8 mouse cellular contexts compared by ENCODE assay signal in the genomic region with DNA sequence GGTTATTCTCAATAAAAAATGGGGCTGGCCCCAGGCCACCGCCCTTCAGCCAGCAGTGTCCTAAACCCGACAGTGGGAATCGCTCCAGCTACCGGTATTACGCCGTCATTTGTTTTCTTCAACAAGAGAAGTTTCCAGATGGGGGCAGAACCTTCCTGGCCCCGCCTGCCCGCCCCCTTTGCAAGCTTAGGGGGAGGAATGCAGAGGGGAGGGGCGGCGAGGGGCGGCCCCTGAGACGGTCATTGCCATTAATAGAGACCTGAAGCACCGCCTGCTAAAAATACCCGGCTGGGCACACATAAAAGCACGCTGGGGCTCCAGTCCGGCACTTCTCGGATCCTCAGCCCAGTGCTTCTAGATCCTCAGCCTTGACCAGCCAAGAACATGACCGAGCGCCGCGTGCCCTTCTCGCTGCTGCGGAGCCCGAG. TPM values are rescaled to one million over a fixed set of nuclear protein-coding genes. Genes with fewer than 3 reads are reported as not detected.
DNase-seq lines count a peak whose midpoint lies in the region; ATAC-seq and TF ChIP-seq lines count a peak whose summit lies in the region.

A gene (plus strand): TSS at position 245 of the 428 bp plus-strand sequence.

- DNase-seq in spleen, adult 18-20 months, result peak; percentile 37 to 39
- DNase-seq in spleen, postnatal 14 days (ENCODE audit: low spot score in 2 of 2), result no peak
- DNase-seq in kidney, postnatal 10 days, result peak; percentile 86
- DNase-seq in lung, postnatal 14 days, result peak; percentile 87
- no peak for DNase-seq in spleen, postnatal 4 days (ENCODE audit: low spot score in 2 of 2)

- H3K4me3 ChIP-seq in embryonic fibroblast, embryonic 13.5 days (ENCODE audit: insufficient read depth, low read length), result peak within 1 kb of the TSS; percentile 68
- peak within 1 kb of the TSS; percentile 69 to 71 for H3K4me3 ChIP-seq in heart, embryonic 14.5 days (ENCODE audit: control insufficient read depth in 1 of 2, insufficient read depth in 1 of 2, low read depth in 1 of 2, low read length in 2 of 2)
- H3K4me3 ChIP-seq in stomach, embryonic 15.5 days (replicated peaks), result peak within 1 kb of the TSS; percentile 47

- WGBS in heart, embryonic 14.5 days, result under 1% methylated on average over 21 of the region's 24 CpGs
- WGBS in stomach, embryonic 15.5 days, result 2% methylated on average over 24 of the region's 24 CpGs

- peak within 1 kb of the TSS; percentile 95 for H3K9ac ChIP-seq in heart, embryonic 14.5 days (ENCODE audit: low read length)
- peak within 1 kb of the TSS; percentile 32 for H3K9ac ChIP-seq in stomach, embryonic 15.5 days

- no peaks in the 10 kb centered on the region for H3K27me3 ChIP-seq in heart, embryonic 14.5 days (ENCODE audit: control insufficient read depth, insufficient read depth, low read length)
- peaks cover 6% of the 10 kb centered on the region for H3K27me3 ChIP-seq in stomach, embryonic 15.5 days (replicated peaks)

- H3K4me1 ChIP-seq in embryonic fibroblast, embryonic 13.5 days (ENCODE audit: control insufficient read depth, insufficient read depth, low read length), result peaks cover 2% of the 10 kb centered on the region; the same call in 1 of the 2 replicates
- peaks cover 0 to 3% of the 10 kb centered on the region in 2 experiments; a peak in 2 of 4 replicates for H3K4me1 ChIP-seq in heart, embryonic 14.5 days (ENCODE audit: control insufficient read depth in 2 of 2, insufficient read depth in 2 of 2, low read length in 2 of 2)
- H3K4me1 ChIP-seq in stomach, embryonic 15.5 days, result peaks cover 11% of the 10 kb centered on the region

- H3K9me3 ChIP-seq in heart, embryonic 14.5 days (ENCODE audit: control insufficient read depth, low read length), result no peaks in the 10 kb centered on the region
- no peaks in the 10 kb centered on the region for H3K9me3 ChIP-seq in stomach, embryonic 15.5 days

- H3K27ac ChIP-seq in embryonic fibroblast, embryonic 13.5 days (ENCODE audit: insufficient read depth, low read length), result peak within 1 kb of the TSS; percentile 41; the same call in 1 of the 2 replicates
- peak within 1 kb of the TSS; percentile 92 to 93 for H3K27ac ChIP-seq in heart, embryonic 14.5 days (replicated peaks in 1 of 2; ENCODE audit: control insufficient read depth in 1 of 2, insufficient read depth in 1 of 2, low read depth in 2 of 2, low read length in 2 of 2)
- peak within 1 kb of the TSS; percentile 57; the same call in 1 of the 2 replicates for H3K27ac ChIP-seq in stomach, embryonic 15.5 days

- TF ChIP-seq CTCF in embryonic fibroblast, embryonic 13.5 days (IDR thresholded peaks at IDR 0.05; ENCODE audit: borderline replicate concordance, insufficient read depth, low read length), result no peak

- peak within 1 kb of the TSS; percentile 69 for H3K4me2 ChIP-seq in heart, embryonic 14.5 days (ENCODE audit: low read length)
- H3K4me2 ChIP-seq in stomach, embryonic 15.5 days, result peak within 1 kb of the TSS; percentile 57

- no peaks in the 10 kb centered on the region for H3K36me3 ChIP-seq in heart, embryonic 14.5 days (ENCODE audit: control insufficient read depth, insufficient read depth, low read length)
- H3K36me3 ChIP-seq in stomach, embryonic 15.5 days, result no peaks in the 10 kb centered on the region

- peak; percentile 84 for ATAC-seq in heart, embryonic 14.5 days (ENCODE audit: insufficient number of reproducible peaks, insufficient read depth, low FRiP score, low read depth)
- peak; percentile 75 for ATAC-seq in stomach, embryonic 15.5 days (ENCODE audit: insufficient read depth, low FRiP score, low read depth)

- TF ChIP-seq POLR2A in embryonic fibroblast, embryonic 13.5 days (IDR thresholded peaks at IDR 0.05; ENCODE audit: low read depth, low read length), result peak; percentile 89

RNA-seq across cellular contexts. Expression of the gene that starts here (rescaled TPM):
- polyA plus RNA-seq in embryonic fibroblast, embryonic 13.5 days (2011; ENCODE audit: insufficient read length, low read depth, missing spikeins), result 124 and 337 TPM in 2 replicates
- polyA plus RNA-seq in heart, embryonic 14.5 days (2014; fragmentation: Nextera tagmentation; extraction: Ambion mirVana), result 911 and 1,014 TPM in 2 replicates
- 291 and 451 TPM in 2 replicates for polyA plus RNA-seq in stomach, embryonic 15.5 days (2015; fragmentation: Nextera tagmentation; extraction: Ambion mirVana)

Comparison
In these comparisons a context has a peak if more than half of its experiments do, and no peak if none do; other contexts are left out.
1. DNase-seq: peak in spleen, adult 18-20 months (2 of 2), kidney, postnatal 10 days (single experiment) and lung, postnatal 14 days (single experiment); none in spleen, postnatal 14 days (0 of 2) and spleen, postnatal 4 days (0 of 2).
2. H3K27ac ChIP-seq: peak in every context shown above with its lines; median percentile 92 in heart, embryonic 14.5 days; 57 in stomach, embryonic 15.5 days; 41 in embryonic fibroblast, embryonic 13.5 days.
3. Peak in every context shown above with its lines, with median percentiles within 50 percentile points of each other: H3K4me3 ChIP-seq.